Mouse (Mus musculus) bone marrow, adult 2 months (tissue): ENCODE measurements around the gene Lats1.

Source experiments
- CTCF ChIP-seq: fragments of 200-500 bp; IDR thresholded peaks from 2 replicates; pipeline ENCODE4 v1.5.1; 2011; ENCODE audit warnings: low read length, control low read depth; ENCODE audit not compliant: control insufficient read depth, insufficient read depth
- POLR2A ChIP-seq: fragments of 200-500 bp; IDR thresholded peaks from 2 replicates; pipeline ENCODE4 v1.6.1; 2011; ENCODE audit warnings: low read depth, mild to moderate bottlenecking, control low read depth, low read length, borderline replicate concordance; ENCODE audit not compliant: control insufficient read depth

DNA sequence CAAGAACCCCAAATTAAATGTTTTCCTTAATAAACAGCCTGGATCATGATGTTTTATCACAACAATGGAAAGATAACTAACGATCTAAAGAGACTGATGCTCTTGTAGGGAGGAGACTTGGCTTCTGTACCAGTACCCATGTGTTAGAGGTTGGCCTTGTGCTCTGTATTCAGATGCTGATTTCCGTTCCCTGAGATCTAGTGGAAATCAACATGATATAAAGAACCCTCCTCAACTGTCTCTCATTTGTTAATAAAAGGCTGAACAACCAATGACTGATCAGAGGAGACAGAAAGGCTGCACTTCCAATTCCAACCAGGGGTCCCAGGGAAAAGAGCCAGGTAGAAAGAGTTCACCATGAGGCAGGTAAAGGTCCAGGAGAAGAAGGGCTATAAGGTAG is 35.1 kb upstream of the Lats1 start:
- TF ChIP-seq CTCF (no peak), POLR2A (no peak)
